Mouse (Mus musculus): ENCODE data around the gene Hoxb9. TPM values are rescaled to one million over a fixed set of nuclear protein-coding genes. Genes with fewer than 3 reads are reported as not detected.

Hoxb9 gene
- total and polyA plus RNA-seq, 3 experiments, result not detected

DNA sequence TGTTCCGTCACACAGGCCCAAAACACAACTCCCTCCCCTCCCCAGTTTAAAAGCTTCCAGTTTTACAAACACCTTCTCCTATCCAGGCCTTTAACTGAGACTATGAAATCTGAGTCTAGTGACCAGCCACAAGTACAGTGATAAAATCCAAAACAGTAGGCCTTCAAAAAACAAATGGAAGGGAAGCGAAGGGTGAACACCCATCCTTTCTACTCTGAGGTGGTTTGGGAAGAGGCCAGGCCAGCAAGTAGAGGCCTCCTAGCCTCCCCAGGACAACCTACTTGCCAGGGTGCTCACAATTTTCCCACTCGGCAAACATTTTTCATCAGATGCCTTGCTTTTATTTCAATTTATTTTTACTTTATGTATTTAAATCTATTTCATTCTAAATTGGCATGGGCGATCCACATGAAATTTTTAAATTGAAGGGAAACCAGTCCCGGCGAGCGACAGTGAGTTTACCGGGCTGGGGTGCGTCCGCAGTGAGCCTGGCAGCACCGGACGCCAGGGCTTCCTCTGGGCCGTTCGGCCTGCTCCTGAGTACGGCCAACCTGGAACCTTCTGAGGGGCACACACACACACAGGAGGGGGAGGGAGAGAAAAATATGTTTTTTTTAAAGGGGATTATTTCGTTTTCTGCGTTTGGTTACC lies 19.6 kb downstream of the Hoxb9 start:
- Histone ChIP-seq H3K9ac (ENCODE audit: insufficient read depth, low read depth) (no peak overlapping the region), H3K36me3 (replicated peaks in 1 of 2; ENCODE audit: control insufficient read depth in 1 of 2, insufficient read depth in 1 of 2, low read length in 1 of 2) (no peaks in the 10 kb centered on the region), H3K4me1 (ENCODE audit: control insufficient read depth in 1 of 2, insufficient read depth in 2 of 2) (peaks cover 2 to 32% of the 10 kb centered on the region in 2 experiments; a peak in 2 of 4 replicates), H3K9me3 (replicated peaks; ENCODE audit: low read length) (peaks cover 12% of the 10 kb centered on the region), H3K4me2 (ENCODE audit: insufficient read depth, low read depth, poor library complexity, severe bottlenecking) (no peak overlapping the region), H3K4me3 (replicated peaks in 1 of 3; ENCODE audit: low read depth in 2 of 3, low read length in 2 of 3, poor library complexity in 1 of 3) (no peak overlapping the region), H3K27me3 (replicated peaks) (peaks cover 92% of the 10 kb centered on the region), H3K27ac (ENCODE audit: insufficient read depth, low read depth) (no peak overlapping the region), H3K79me2 (replicated peaks; ENCODE audit: control insufficient read depth, extremely low read depth, insufficient read depth, poor library complexity, severe bottlenecking) (no peaks in the 10 kb centered on the region)
- no peak for DNase-seq (ENCODE audit: extremely low read depth)
- in situ Hi-C loops (cut with MboI; ENCODE audit: low pct_ligation_motif_present, low pct_unique_long_range_greater_than_20kb, low sequenced_read_pairs), result loop anchor here (10.0 kb wide), 1 partner anchor 574 kb away; no protein-coding TSS in a partner anchor
- TF ChIP-seq ELF1 (IDR thresholded peaks at IDR 0.05; ENCODE audit: low read depth, low read length) (no peak), RAD21 (IDR thresholded peaks at IDR 0.05; ENCODE audit: low read depth, low read length) (no peak), ZKSCAN1 (IDR thresholded peaks at IDR 0.05; ENCODE audit: borderline replicate concordance, low read depth, low read length) (no peak), NRF1 (IDR thresholded peaks at IDR 0.05; ENCODE audit: low read depth, low read length) (no peak), ZNF384 (IDR thresholded peaks at IDR 0.05; ENCODE audit: low read depth, low read length) (no peak), HCFC1 (IDR thresholded peaks at IDR 0.05; ENCODE audit: low read depth, low read length) (no peak), CHD1 (IDR thresholded peaks at IDR 0.05; ENCODE audit: low read depth, low read length) (no peak), TCF12 (IDR thresholded peaks at IDR 0.05; ENCODE audit: low read depth, low read length) (no peak), CTCF (conservative IDR thresholded peaks at IDR 0.05 in 1 of 2, IDR thresholded peaks at IDR 0.05 in 1 of 2; ENCODE audit: low read depth in 2 of 2, low read length in 2 of 2) (no peak), MAZ (IDR thresholded peaks at IDR 0.05; ENCODE audit: low read depth, low read length) (no peak), EP300 (IDR thresholded peaks at IDR 0.05; ENCODE audit: low read length) (no peak)
- dilution Hi-C loops (cut with MboI; ENCODE audit: extremely low pct_ligation_motif_present, extremely low pct_unique_long_range_greater_than_20kb, low sequenced_read_pairs), result no loop called here

- H3K27me3 ChIP-seq (replicated peaks), result peaks cover 92% of the 10 kb centered on the region
- no peaks in the 10 kb centered on the region for H3K36me3 ChIP-seq (replicated peaks in 1 of 2; ENCODE audit: control insufficient read depth in 1 of 2, insufficient read depth in 1 of 2, low read length in 1 of 2)
- TF ChIP-seq USF2 (conservative IDR thresholded peaks at IDR 0.05; ENCODE audit: low read depth, low read length) (peak; percentile 51; the same call in 1 of the 2 replicates), TCF12 (IDR thresholded peaks at IDR 0.05; ENCODE audit: low read depth, low read length) (no peak), ZMIZ1 (IDR thresholded peaks at IDR 0.05; ENCODE audit: low read depth, low read length) (no peak), POLR2A (IDR thresholded peaks at IDR 0.05; ENCODE audit: low read depth, low read length) (no peak), POLR2AphosphoS2 (IDR thresholded peaks at IDR 0.05; ENCODE audit: low read depth, low read length) (no peak), MAZ (IDR thresholded peaks at IDR 0.05; ENCODE audit: low read depth, low read length) (no peak), HCFC1 (IDR thresholded peaks at IDR 0.05; ENCODE audit: low read depth, low read length) (no peak), EP300 (IDR thresholded peaks at IDR 0.05; ENCODE audit: low read length) (no peak), MXI1 (IDR thresholded peaks at IDR 0.05; ENCODE audit: low read depth, low read length) (peak; percentile 18; the same call in 1 of the 2 replicates), TBP (conservative IDR thresholded peaks at IDR 0.05; ENCODE audit: low read depth, low read length) (no peak), CHD1 (IDR thresholded peaks at IDR 0.05; ENCODE audit: low read depth, low read length) (no peak), CHD2 (IDR thresholded peaks at IDR 0.05; ENCODE audit: low read length) (no peak), ZNF384 (IDR thresholded peaks at IDR 0.05; ENCODE audit: low read depth, low read length) (no peak), ETS1 (conservative IDR thresholded peaks at IDR 0.05; ENCODE audit: low read depth, low read length) (no peak), KAT2A (IDR thresholded peaks at IDR 0.05; ENCODE audit: insufficient replicate concordance, low read length) (no peak), MEF2A (IDR thresholded peaks at IDR 0.05; ENCODE audit: borderline replicate concordance, low read depth, low read length) (no peak), SIN3A (IDR thresholded peaks at IDR 0.05; ENCODE audit: low read length) (0 out of 2 replicates have a peak, but pooled peaks have one; percentile 16), BHLHE40 (IDR thresholded peaks at IDR 0.05; ENCODE audit: low read depth, low read length) (no peak), ELF1 (IDR thresholded peaks at IDR 0.05; ENCODE audit: low read depth, low read length) (no peak), CTCF (conservative IDR thresholded peaks at IDR 0.05 in 1 of 2, IDR thresholded peaks at IDR 0.05 in 1 of 2; ENCODE audit: low read depth in 2 of 2, low read length in 2 of 2) (no peak), MAX (IDR thresholded peaks at IDR 0.05; ENCODE audit: low read length) (no peak), ZC3H11A (IDR thresholded peaks at IDR 0.05; ENCODE audit: low read depth, low read length) (no peak), USF1 (IDR thresholded peaks at IDR 0.05; ENCODE audit: low read depth, low read length) (peak; percentile 77), UBTF (IDR thresholded peaks at IDR 0.05; ENCODE audit: low read depth, low read length) (no peak), JUND (conservative IDR thresholded peaks at IDR 0.05; ENCODE audit: low read depth, low read length) (no peak)
Observed at GRCm38 (mm10) chr11:96291681-96292564, 20.7 kb downstream of the Hoxb9 start, which contains the start of gene Hoxb6. Gene Hoxb6 (plus strand): TSS chr11:96292476.

More at GRCm38 (mm10) chr11:96291681-96292564, 20.7 kb downstream of the Hoxb9 start, which contains the start of gene Hoxb6:
- DNase-seq (ENCODE audit: extremely low read depth), result no peak
- H3K4me2 ChIP-seq (ENCODE audit: insufficient read depth, low read depth, poor library complexity, severe bottlenecking), result peak within 1 kb of the TSS; percentile 91
- peaks cover 3% of the 10 kb centered on the region for H3K9me3 ChIP-seq (replicated peaks; ENCODE audit: low read length)
- peaks cover 2 to 35% of the 10 kb centered on the region in 2 experiments; a peak in 2 of 4 replicates for H3K4me1 ChIP-seq (ENCODE audit: control insufficient read depth in 1 of 2, insufficient read depth in 2 of 2)
- no peaks in the 10 kb centered on the region for H3K79me2 ChIP-seq (replicated peaks; ENCODE audit: control insufficient read depth, extremely low read depth, insufficient read depth, poor library complexity, severe bottlenecking)
- dilution Hi-C loops (cut with MboI; ENCODE audit: extremely low pct_ligation_motif_present, extremely low pct_unique_long_range_greater_than_20kb, low sequenced_read_pairs) (no loop called here), in situ Hi-C loops (cut with MboI; ENCODE audit: low pct_ligation_motif_present, low pct_unique_long_range_greater_than_20kb, low sequenced_read_pairs) (loop anchor here (10.0 kb wide), 1 partner anchor 573 kb away; no protein-coding TSS in a partner anchor)
- H3K9ac ChIP-seq (ENCODE audit: insufficient read depth, low read depth), result peak within 1 kb of the TSS; percentile 82
- peak within 1 kb of the TSS; percentile 38 to 62 (median 53) for H3K4me3 ChIP-seq (replicated peaks in 1 of 3; ENCODE audit: low read depth in 2 of 3, low read length in 2 of 3, poor library complexity in 1 of 3)
- no peak within 1 kb of the TSS for H3K27ac ChIP-seq (ENCODE audit: insufficient read depth, low read depth)
